Mouse (Mus musculus) lung, postnatal 36 days (tissue): ENCODE data around the gene Iqsec1.

Experiments used
- DNase-seq: peaks from one replicate; pipeline ENCODE4 v3.0.0; 2022; ENCODE audit warnings: mixed read lengths

Iqsec1 gene

DNA sequence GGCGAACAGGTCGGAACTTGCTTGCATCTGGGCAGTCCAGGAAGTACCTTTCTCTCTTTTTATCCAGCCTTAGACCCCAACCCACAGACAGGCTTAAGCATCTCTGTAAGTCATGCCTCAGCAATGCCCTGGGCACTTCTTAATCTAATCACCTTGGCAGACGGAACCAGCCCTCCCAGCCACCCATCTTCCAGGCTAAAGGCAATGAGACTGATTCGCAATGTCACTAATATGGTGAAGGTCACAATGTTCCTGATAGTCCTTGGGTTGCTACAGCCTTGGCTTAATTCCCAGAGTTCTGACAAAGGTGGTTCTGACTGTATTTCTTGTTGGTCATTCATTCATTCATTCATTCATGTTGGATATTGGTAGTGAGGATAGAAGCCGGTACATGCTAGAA lies 378.2 kb downstream of the Iqsec1 start:
- DNase-seq: no peak

DNA sequence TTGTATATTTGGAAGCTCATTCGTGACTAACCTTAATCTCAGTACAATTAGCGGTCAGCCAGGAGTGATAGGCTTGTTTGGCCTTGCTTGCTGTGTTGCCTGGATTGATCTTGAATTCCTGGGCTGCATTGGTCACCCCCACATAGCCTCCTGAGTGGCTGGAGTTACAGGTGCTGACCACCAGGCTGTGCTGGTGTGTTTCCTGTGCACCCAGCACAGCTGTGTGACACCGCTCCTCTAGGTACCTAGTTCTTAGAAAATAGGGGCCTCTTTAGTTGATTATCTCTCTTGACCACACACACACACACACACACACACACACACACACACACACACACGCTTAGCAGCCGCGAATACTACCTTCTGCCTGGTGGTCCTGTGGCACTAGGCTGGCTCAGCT lies 380.3 kb downstream of the Iqsec1 start:
- no peak for DNase-seq

- DNase-seq: peak; percentile 76
These were observed 381.3 kb downstream of the Iqsec1 start for GRCm38 (mm10) chr6:90607196-90607595.

DNA sequence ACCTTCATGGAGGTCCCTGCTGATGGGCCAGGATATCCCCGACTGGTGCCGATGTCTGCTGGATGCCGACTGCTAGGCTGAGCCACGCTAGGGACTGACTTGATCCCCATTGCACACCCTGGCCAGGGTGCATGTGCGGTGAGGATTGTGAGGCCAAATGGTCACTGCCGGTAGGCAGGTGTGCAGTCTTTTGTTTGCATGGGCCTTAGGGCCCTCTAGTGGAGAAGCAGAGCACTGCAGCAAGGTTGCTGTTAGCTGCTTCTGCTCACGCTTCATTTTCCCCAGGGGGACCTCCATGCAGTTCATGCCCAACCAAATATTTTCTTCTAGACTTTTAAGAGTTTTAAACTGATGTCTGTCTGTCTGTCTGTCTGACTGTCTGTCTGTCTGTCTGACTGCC lies 381.9 kb downstream of the Iqsec1 start:
- DNase-seq: peak; percentile 82
